Mouse (Mus musculus) testis, adult 2 months (tissue): ENCODE measurements around the gene Nup210. TPM values are rescaled to one million over a fixed set of nuclear protein-coding genes. Genes with fewer than 3 reads are reported as not detected.

Experiments
- H3K27ac ChIP-seq: fragments of 200-500 bp; 2 replicates; pipeline ENCODE4 v1.5.1; 2012; ENCODE audit warnings: low read depth, low read length; ENCODE audit not compliant: control insufficient read depth, insufficient read depth
- H3K27me3 ChIP-seq: fragments of 200-500 bp; 2 replicates; pipeline ENCODE4 v1.6.1; 2012; ENCODE audit warnings: mild to moderate bottlenecking, low read length, moderate library complexity; ENCODE audit not compliant: control insufficient read depth, insufficient read depth
- H3K36me3 ChIP-seq: fragments of 200-500 bp; 2 replicates; pipeline ENCODE4 v1.6.1; 2012; ENCODE audit warnings: mild to moderate bottlenecking, low read length; ENCODE audit not compliant: control insufficient read depth, insufficient read depth
- H3K4me1 ChIP-seq: fragments of 200-500 bp; 2 replicates; pipeline ENCODE4 v1.6.1; 2012; ENCODE audit warnings: low read length; ENCODE audit not compliant: control insufficient read depth, insufficient read depth
- H3K4me3 ChIP-seq: fragments of 200-500 bp; 2 replicates; pipeline ENCODE4 v1.5.1; 2012; ENCODE audit warnings: low read depth, mild to moderate bottlenecking, low read length, moderate library complexity, mixed read lengths; ENCODE audit not compliant: control insufficient read depth
- CTCF ChIP-seq: fragments of 200-500 bp; IDR thresholded peaks from 2 replicates; pipeline ENCODE4 v1.5.1; 2012; ENCODE audit warnings: low read depth, mild to moderate bottlenecking, inconsistent platforms, low read length, moderate library complexity; ENCODE audit not compliant: control insufficient read depth, insufficient read depth, insufficient replicate concordance
- POLR2A ChIP-seq: fragments of 200-500 bp; IDR thresholded peaks from 2 replicates; pipeline ENCODE4 v1.6.1; 2012; ENCODE audit warnings: low read depth, mild to moderate bottlenecking, inconsistent platforms, low read length, moderate library complexity; ENCODE audit not compliant: control insufficient read depth
- polyA plus RNA-seq: library from polyadenylated mRNA; depleted of rRNA; stranded (reverse); fragments of >200 nt; gene quantifications from 2 replicates; pipeline ENCODE4 v1.2.3, GENCODE M21; 2012

Nup210 gene
- polyA plus RNA-seq, 1 experiment, result 9.9 TPM

GRCm38 (mm10) chr6:91100621-91101020 lies 16.0 kb downstream of the Nup210 start:
- H3K27me3 ChIP-seq, result no peaks in the 10 kb centered on the region
- no peaks in the 10 kb centered on the region for H3K4me1 ChIP-seq
- no peak overlapping the region for H3K27ac ChIP-seq
- H3K36me3 ChIP-seq, result no peaks in the 10 kb centered on the region
- no peak overlapping the region for H3K4me3 ChIP-seq
- TF ChIP-seq POLR2A, result no peak
- TF ChIP-seq CTCF, result no peak

- Histone ChIP-seq H3K36me3 (no peaks in the 10 kb centered on the region), H3K4me3 (no peak overlapping the region), H3K27me3 (no peaks in the 10 kb centered on the region), H3K4me1 (no peaks in the 10 kb centered on the region), H3K27ac (no peak overlapping the region)
- TF ChIP-seq POLR2A (no peak), CTCF (no peak)
These were observed 18.8 kb downstream of the Nup210 start for GRCm38 (mm10) chr6:91097879-91098278.

GRCm38 (mm10) chr6:91095072-91095601 lies 21.5 kb downstream of the Nup210 start:
- Histone ChIP-seq H3K36me3 (no peaks in the 10 kb centered on the region), H3K4me3 (no peak overlapping the region), H3K27ac (no peak overlapping the region)

GRCm38 (mm10) chr6:91092216-91092899 lies 24.3 kb downstream of the Nup210 start:
- Histone ChIP-seq H3K27ac (no peak overlapping the region), H3K36me3 (no peaks in the 10 kb centered on the region), H3K4me1 (no peaks in the 10 kb centered on the region), H3K27me3 (no peaks in the 10 kb centered on the region), H3K4me3 (no peak overlapping the region)
- TF ChIP-seq POLR2A, result no peak
- no peak for TF ChIP-seq CTCF

More at GRCm38 (mm10) chr6:91095072-91095601, 21.5 kb downstream of the Nup210 start:
- Histone ChIP-seq H3K4me1 (no peaks in the 10 kb centered on the region), H3K27me3 (no peaks in the 10 kb centered on the region)
- TF ChIP-seq CTCF, result no peak
- TF ChIP-seq POLR2A, result no peak

- Histone ChIP-seq H3K4me3 (no peak overlapping the region), H3K4me1 (no peaks in the 10 kb centered on the region), H3K36me3 (no peaks in the 10 kb centered on the region), H3K27ac (no peak overlapping the region), H3K27me3 (no peaks in the 10 kb centered on the region)
- TF ChIP-seq CTCF, result peak; percentile 32; the same call in 1 of the 2 replicates
- no peak for TF ChIP-seq POLR2A
These were observed 31.3 kb downstream of the Nup210 start for GRCm38 (mm10) chr6:91085114-91085892.

GRCm38 (mm10) chr6:91080033-91080432 lies 36.6 kb downstream of the Nup210 start:
- TF ChIP-seq CTCF (no peak), POLR2A (no peak)
- no peak overlapping the region for H3K27ac ChIP-seq
- H3K4me3 ChIP-seq, result no peak overlapping the region
- no peaks in the 10 kb centered on the region for H3K27me3 ChIP-seq
- 0 out of 2 replicates have a peak, but pooled peaks cover 2% of the 10 kb centered on the region for H3K4me1 ChIP-seq
- no peaks in the 10 kb centered on the region for H3K36me3 ChIP-seq

- Histone ChIP-seq H3K4me1 (0 out of 2 replicates have a peak, but pooled peaks cover 2% of the 10 kb centered on the region), H3K4me3 (no peak overlapping the region), H3K27ac (no peak overlapping the region), H3K36me3 (no peaks in the 10 kb centered on the region), H3K27me3 (no peaks in the 10 kb centered on the region)
- TF ChIP-seq CTCF (no peak), POLR2A (no peak)
These were observed 40.4 kb downstream of the Nup210 start for GRCm38 (mm10) chr6:91076249-91076648.
